Mouse (Mus musculus) v-Abl transformed pro-B cells (cell line): ENCODE measurements around the gene Herc6.

Experiments
- in situ Hi-C, 2 experiments: fragments of 400-800 bp; cut with MboI; formaldehyde crosslinking; loops; one replicate each; pipeline ENCODE4 v1.15.1; 2025; ENCODE audit not compliant: unreplicated experiment in 2 of 2

Gene Herc6

GRCm38 (mm10) chr6:57580881-57581548 lies at the start of gene Herc6:
Gene Herc6 (plus strand): TSS chr6:57581000.
- in situ Hi-C loops, result no loop called here

- in situ Hi-C loops, result loop anchor here (5.0 to 25.0 kb wide), 6 partner anchors 606 to 1664 kb away; partner anchors contain the start of genes Avl9 (in 2 of the 2), Fam13a (in 1 of the 2), Lsm5 (in 1 of the 2) and Nt5c3 (in 1 of the 2)
These were observed 49.8 kb upstream of the Herc6 start for GRCm38 (mm10) chr6:57531011-57531410.

- in situ Hi-C loops, result loop anchor here (5.0 to 25.0 kb wide), 6 partner anchors 607 to 1663 kb away; partner anchors contain the start of genes Avl9 (in 2 of the 2), Fam13a (in 1 of the 2), Lsm5 (in 1 of the 2) and Nt5c3 (in 1 of the 2)
These were observed 49.4 kb upstream of the Herc6 start for GRCm38 (mm10) chr6:57531441-57531840.

GRCm38 (mm10) chr6:57532022-57532421 lies 48.8 kb upstream of the Herc6 start:
- in situ Hi-C loops, result loop anchor here (5.0 to 25.0 kb wide), 6 partner anchors 607 to 1663 kb away; partner anchors contain the start of genes Avl9 (in 2 of the 2), Fam13a (in 1 of the 2), Lsm5 (in 1 of the 2) and Nt5c3 (in 1 of the 2)

- in situ Hi-C loops, result loop anchor here (5.0 to 25.0 kb wide), 6 partner anchors 609 to 1661 kb away; partner anchors contain the start of genes Avl9 (in 2 of the 2), Fam13a (in 1 of the 2), Lsm5 (in 1 of the 2) and Nt5c3 (in 1 of the 2)
These were observed 47.4 kb upstream of the Herc6 start for GRCm38 (mm10) chr6:57533410-57533809.

GRCm38 (mm10) chr6:57534231-57534610 lies 46.6 kb upstream of the Herc6 start:
- in situ Hi-C loops, result loop anchor here (5.0 to 25.0 kb wide), 6 partner anchors 609 to 1661 kb away; partner anchors contain the start of genes Avl9 (in 2 of the 2), Fam13a (in 1 of the 2), Lsm5 (in 1 of the 2) and Nt5c3 (in 1 of the 2)

- in situ Hi-C loops, result loop anchor here (5.0 to 25.0 kb wide), 9 partner anchors 43 to 1660 kb away; partner anchors contain the start of genes Avl9 (in 2 of the 2), Fam13a (in 1 of the 2), Lsm5 (in 1 of the 2) and Nt5c3 (in 1 of the 2)
These were observed 46.1 kb upstream of the Herc6 start for GRCm38 (mm10) chr6:57534611-57535286.

- in situ Hi-C loops, result loop anchor here (5.0 to 25.0 kb wide), 8 partner anchors 42 to 1659 kb away; partner anchors contain the start of genes Avl9 (in 1 of the 2), Fam13a (in 1 of the 2), Lsm5 (in 1 of the 2) and Nt5c3 (in 1 of the 2)
These were observed 45.3 kb upstream of the Herc6 start, which contains the start of gene Ppm1k for GRCm38 (mm10) chr6:57535386-57535936. Gene Ppm1k (minus strand): TSS chr6:57535468.

GRCm38 (mm10) chr6:57535971-57536669 lies 44.7 kb upstream of the Herc6 start:
- in situ Hi-C loops, result loop anchor here (5.0 to 25.0 kb wide), 8 partner anchors 41 to 1659 kb away; partner anchors contain the start of genes Avl9 (in 1 of the 2), Fam13a (in 1 of the 2), Lsm5 (in 1 of the 2) and Nt5c3 (in 1 of the 2)

GRCm38 (mm10) chr6:57537887-57538286 lies 42.9 kb upstream of the Herc6 start:
- in situ Hi-C loops, result loop anchor here (5.0 to 25.0 kb wide), 8 partner anchors 39 to 1657 kb away; partner anchors contain the start of genes Avl9 (in 1 of the 2), Fam13a (in 1 of the 2), Lsm5 (in 1 of the 2) and Nt5c3 (in 1 of the 2)

- in situ Hi-C loops, result loop anchor here (25.0 kb wide), 3 partner anchors 829 to 1646 kb away; partner anchors contain the start of genes Avl9 (in 1 of the 2), Fam13a (in 1 of the 2) and Lsm5 (in 1 of the 2)
These were observed 39.8 kb upstream of the Herc6 start for GRCm38 (mm10) chr6:57540950-57541498.

GRCm38 (mm10) chr6:57541737-57542335 lies 39.0 kb upstream of the Herc6 start:
- in situ Hi-C loops, result loop anchor here (25.0 kb wide), 3 partner anchors 830 to 1645 kb away; partner anchors contain the start of genes Avl9 (in 1 of the 2), Fam13a (in 1 of the 2) and Lsm5 (in 1 of the 2)

- in situ Hi-C loops, result loop anchor here (25.0 kb wide), 3 partner anchors 831 to 1644 kb away; partner anchors contain the start of genes Avl9 (in 1 of the 2), Fam13a (in 1 of the 2) and Lsm5 (in 1 of the 2)
These were observed 37.2 kb upstream of the Herc6 start for GRCm38 (mm10) chr6:57543591-57543990.

GRCm38 (mm10) chr6:57544866-57545265 lies 35.9 kb upstream of the Herc6 start:
- in situ Hi-C loops, result loop anchor here (25.0 kb wide), 3 partner anchors 833 to 1642 kb away; partner anchors contain the start of genes Avl9 (in 1 of the 2), Fam13a (in 1 of the 2) and Lsm5 (in 1 of the 2)

- in situ Hi-C loops, result loop anchor here (25.0 kb wide), 4 partner anchors 311 to 1211 kb away; partner anchors contain the start of genes Vmn1r12 (in 1 of the 2) and Vmn1r21 (in 1 of the 2)
These were observed 29.5 kb upstream of the Herc6 start for GRCm38 (mm10) chr6:57551211-57551796.

GRCm38 (mm10) chr6:57557796-57558317 lies 22.9 kb upstream of the Herc6 start:
- in situ Hi-C loops, result loop anchor here (25.0 kb wide), 4 partner anchors 304 to 1204 kb away; partner anchors contain the start of genes Vmn1r12 (in 1 of the 2) and Vmn1r21 (in 1 of the 2)

GRCm38 (mm10) chr6:57563454-57563853 lies 17.3 kb upstream of the Herc6 start:
- in situ Hi-C loops, result loop anchor here (25.0 kb wide), 4 partner anchors 299 to 1199 kb away; partner anchors contain the start of genes Vmn1r12 (in 1 of the 2) and Vmn1r21 (in 1 of the 2)
